Mouse (Mus musculus) thymus, postnatal 0 days (tissue): Measurements from ENCODE around the gene Setd7. TPM values are rescaled to one million over a fixed set of nuclear protein-coding genes. Genes with fewer than 3 reads are reported as not detected.

ENCODE experiments used
- DNase-seq: peaks from one replicate; pipeline ENCODE4 v3.0.0-alpha.2; 2015; ENCODE audit warnings: low spot score
- polyA plus RNA-seq: library from polyadenylated mRNA; unstranded; fragments of >200 nt; fragmentation: Nextera tagmentation; extraction: Ambion mirVana; gene quantifications from 2 replicates; pipeline ENCODE4 v1.2.1, GENCODE M21; 2015

Setd7 gene
- polyA plus RNA-seq, 1 experiment from 2014 or later, result 8.0 TPM

- peak; percentile 93 for DNase-seq
These were observed 857 bp downstream of the Setd7 start for GRCm38 (mm10) chr3:51559594-51560450.

GRCm38 (mm10) chr3:51555583-51555982 lies 5.1 kb downstream of the Setd7 start:
- DNase-seq, result no peak

- no peak for DNase-seq
These were observed 5.8 kb downstream of the Setd7 start for GRCm38 (mm10) chr3:51554836-51555235.

- peak; percentile 83 for DNase-seq
These were observed 6.6 kb downstream of the Setd7 start for GRCm38 (mm10) chr3:51554067-51554466.

- peak; percentile 28 for DNase-seq
These were observed 7.2 kb downstream of the Setd7 start for GRCm38 (mm10) chr3:51553497-51553875.

GRCm38 (mm10) chr3:51552841-51553496 lies 7.7 kb downstream of the Setd7 start:
- DNase-seq, result peak; percentile 61

- no peak for DNase-seq
These were observed 8.5 kb downstream of the Setd7 start for GRCm38 (mm10) chr3:51552197-51552596.

GRCm38 (mm10) chr3:51548987-51549579 lies 11.6 kb downstream of the Setd7 start:
- DNase-seq, result no peak

GRCm38 (mm10) chr3:51547577-51547976 lies 13.1 kb downstream of the Setd7 start:
- no peak for DNase-seq

- no peak for DNase-seq
These were observed 16.1 kb downstream of the Setd7 start for GRCm38 (mm10) chr3:51544442-51545128.

GRCm38 (mm10) chr3:51540659-51541058 lies 20.0 kb downstream of the Setd7 start:
- DNase-seq, result no peak

- DNase-seq, result peak; percentile 85
These were observed 20.9 kb downstream of the Setd7 start for GRCm38 (mm10) chr3:51539567-51540408.

GRCm38 (mm10) chr3:51534013-51534412 lies 26.7 kb downstream of the Setd7 start:
- no peak for DNase-seq

GRCm38 (mm10) chr3:51533573-51533972 lies 27.1 kb downstream of the Setd7 start:
- no peak for DNase-seq

- no peak for DNase-seq
These were observed 28.4 kb downstream of the Setd7 start for GRCm38 (mm10) chr3:51532282-51532620.

GRCm38 (mm10) chr3:51531473-51532281 lies 29.0 kb downstream of the Setd7 start:
- no peak for DNase-seq

GRCm38 (mm10) chr3:51526891-51527290 lies 33.8 kb downstream of the Setd7 start:
- no peak for DNase-seq

GRCm38 (mm10) chr3:51525186-51525785 lies 35.4 kb downstream of the Setd7 start:
- no peak for DNase-seq

- no peak for DNase-seq
These were observed 39.4 kb downstream of the Setd7 start for GRCm38 (mm10) chr3:51521262-51521661.

- DNase-seq, result no peak
These were observed 41.9 kb downstream of the Setd7 start for GRCm38 (mm10) chr3:51518763-51519121.
